Mouse (Mus musculus): ENCODE data around the gene Bub1b. TPM values are rescaled to one million over a fixed set of nuclear protein-coding genes. Genes with fewer than 3 reads are reported as not detected.

Bub1b gene
- polyA plus RNA-seq, 1 experiment, result 0.72 TPM

DNA sequence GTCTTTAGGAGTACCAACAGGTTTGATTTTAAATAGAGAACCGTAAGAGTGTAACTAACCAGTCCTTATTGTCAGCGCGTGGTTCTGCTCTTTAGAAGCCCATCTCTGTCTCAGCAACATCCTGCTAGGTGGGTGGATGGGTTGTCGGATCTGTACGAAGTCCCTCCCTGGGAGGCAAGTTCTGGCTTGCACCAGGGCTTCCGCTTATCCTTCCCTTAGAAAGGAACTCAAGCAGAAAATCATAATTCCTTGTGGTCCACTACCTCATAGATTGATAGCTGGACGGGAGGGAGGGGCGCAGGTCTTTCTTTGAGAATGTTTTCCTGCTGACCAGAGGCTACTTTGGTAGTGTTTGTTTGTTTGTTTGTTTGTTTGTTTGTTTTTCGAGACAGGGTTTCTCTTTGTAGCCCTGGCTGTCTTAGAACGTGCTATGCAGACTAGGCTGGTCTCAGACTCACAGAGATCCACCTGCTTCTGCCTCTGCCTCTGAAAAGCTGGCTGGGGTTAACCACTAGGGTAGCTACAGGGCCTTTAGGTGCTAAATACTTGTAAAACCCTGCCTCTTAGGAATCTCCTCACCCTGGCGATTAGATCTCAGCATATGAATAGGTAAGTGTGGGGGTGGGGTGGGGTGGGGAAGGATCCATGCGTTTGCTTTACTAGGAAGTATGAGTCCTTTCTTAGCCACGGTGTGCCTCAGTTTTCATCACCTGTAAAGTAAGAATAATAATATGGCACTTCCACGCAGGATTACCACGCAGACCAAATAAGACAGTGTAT, 75.9 kb downstream of the Bub1b start:
- no peak overlapping the region for H3K4me3 ChIP-seq (ENCODE audit: insufficient read depth, low read depth, low read length)
- peaks cover 22% of the 10 kb centered on the region for H3K4me1 ChIP-seq (ENCODE audit: control insufficient read depth, insufficient read depth, low read length)
- H3K27me3 ChIP-seq (replicated peaks; ENCODE audit: control insufficient read depth, insufficient read depth, low read length), result peaks cover 6% of the 10 kb centered on the region
- no peak for TF ChIP-seq CTCF (conservative IDR thresholded peaks at IDR 0.05; ENCODE audit: insufficient read depth, insufficient read length, low read depth, low read length)
- no peak for TF ChIP-seq POLR2A (IDR thresholded peaks at IDR 0.05; ENCODE audit: low read depth, low read length)
- no peak for DNase-seq
- H3K27ac ChIP-seq (ENCODE audit: insufficient read depth, low read depth, low read length), result 0 out of 2 replicates have a peak overlapping the region, but pooled peaks have one; percentile 7
- 43% methylated on average over 15 of the region's 15 CpGs for WGBS
- H3K36me3 ChIP-seq (ENCODE audit: control insufficient read depth, insufficient read depth, low read length), result no peaks in the 10 kb centered on the region

- WGBS, result 45% methylated on average over 7 of the region's 7 CpGs
- peaks cover 20% of the 10 kb centered on the region for H3K4me1 ChIP-seq (ENCODE audit: control insufficient read depth, insufficient read depth, low read length)
- no peak overlapping the region for H3K27ac ChIP-seq (ENCODE audit: insufficient read depth, low read depth, low read length)
- no peak for TF ChIP-seq POLR2A (IDR thresholded peaks at IDR 0.05; ENCODE audit: low read depth, low read length)
- no peak for TF ChIP-seq CTCF (conservative IDR thresholded peaks at IDR 0.05; ENCODE audit: insufficient read depth, insufficient read length, low read depth, low read length)
- H3K36me3 ChIP-seq (ENCODE audit: control insufficient read depth, insufficient read depth, low read length), result no peaks in the 10 kb centered on the region
- H3K27me3 ChIP-seq (replicated peaks; ENCODE audit: control insufficient read depth, insufficient read depth, low read length), result peaks cover 6% of the 10 kb centered on the region
- no peak overlapping the region for H3K4me3 ChIP-seq (ENCODE audit: insufficient read depth, low read depth, low read length)
- no peak for DNase-seq
Observed at GRCm38 (mm10) chr2:118674500-118674899, 76.5 kb downstream of the Bub1b start.

DNA sequence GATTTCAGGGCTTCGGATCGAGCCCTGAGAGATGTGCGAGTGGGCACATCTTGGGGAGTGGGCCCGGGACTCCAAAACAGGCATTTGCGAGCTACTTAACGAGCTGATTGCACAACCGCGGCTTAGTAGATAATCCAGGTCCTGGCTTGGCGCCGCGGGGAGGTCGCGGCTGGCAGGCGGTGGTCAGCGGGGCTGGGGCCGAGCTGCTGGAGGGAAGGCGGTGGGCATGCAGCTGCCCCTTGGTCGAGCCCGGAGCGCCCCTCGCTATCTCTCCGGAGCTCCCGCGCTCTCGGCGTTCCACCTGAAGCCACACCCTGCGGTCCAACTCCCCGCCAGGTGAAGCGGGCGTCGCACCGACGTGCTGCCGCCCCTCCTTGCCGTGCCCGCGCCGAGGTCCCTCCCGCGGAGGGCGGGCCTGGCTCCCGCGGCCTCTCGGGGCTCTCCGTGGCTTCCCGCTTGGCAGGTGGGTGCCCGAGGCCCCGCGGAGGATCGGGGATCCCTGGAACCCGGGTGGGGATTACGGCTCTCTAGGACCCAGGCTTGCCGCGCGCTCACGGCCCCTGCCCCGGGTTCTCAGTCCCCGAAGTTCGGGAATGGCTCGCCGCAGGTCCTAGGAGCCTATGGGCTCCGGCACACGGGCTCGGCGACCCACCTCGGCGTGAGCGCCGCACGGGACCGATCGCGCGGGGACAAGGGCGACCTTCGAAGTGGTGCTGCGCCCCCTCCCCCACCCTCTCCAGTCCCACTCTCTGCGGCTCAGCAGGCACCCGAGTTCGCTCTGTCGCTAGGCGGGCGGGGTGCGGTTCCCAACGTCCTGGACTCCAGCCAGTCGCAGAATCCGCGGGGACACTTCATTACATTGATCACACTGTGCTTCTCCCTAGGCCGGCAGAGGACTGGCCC, 79.1 kb downstream of the Bub1b start:
- peak overlapping the region; percentile 53 for H3K4me3 ChIP-seq (ENCODE audit: insufficient read depth, low read depth, low read length)
- peak; percentile 38 for DNase-seq
- no peaks in the 10 kb centered on the region for H3K36me3 ChIP-seq (ENCODE audit: control insufficient read depth, insufficient read depth, low read length)
- no peaks in the 10 kb centered on the region; the same call in 1 of the 2 replicates for H3K4me1 ChIP-seq (ENCODE audit: control insufficient read depth, insufficient read depth, low read length)
- WGBS, result 3% methylated on average over 88 of the region's 89 CpGs
- H3K27ac ChIP-seq (ENCODE audit: insufficient read depth, low read depth, low read length), result peak overlapping the region; percentile 75
- H3K27me3 ChIP-seq (replicated peaks; ENCODE audit: control insufficient read depth, insufficient read depth, low read length), result peaks cover 6% of the 10 kb centered on the region
- no peak for TF ChIP-seq POLR2A (IDR thresholded peaks at IDR 0.05; ENCODE audit: low read depth, low read length)
- TF ChIP-seq CTCF (conservative IDR thresholded peaks at IDR 0.05; ENCODE audit: insufficient read depth, insufficient read length, low read depth, low read length), result no peak

- Histone ChIP-seq H3K4me1 (ENCODE audit: control insufficient read depth, insufficient read depth, low read length) (peaks cover 2% of the 10 kb centered on the region), H3K4me3 (ENCODE audit: insufficient read depth, low read depth, low read length) (peak overlapping the region; percentile 53), H3K36me3 (ENCODE audit: control insufficient read depth, insufficient read depth, low read length) (no peaks in the 10 kb centered on the region), H3K27ac (ENCODE audit: insufficient read depth, low read depth, low read length) (peak overlapping the region; percentile 56), H3K27me3 (replicated peaks; ENCODE audit: control insufficient read depth, insufficient read depth, low read length) (peaks cover 6% of the 10 kb centered on the region)
- WGBS, result 27% methylated on average over 4 of the region's 4 CpGs
- peak; percentile 51 for DNase-seq
- no peak for TF ChIP-seq POLR2A (IDR thresholded peaks at IDR 0.05; ENCODE audit: low read depth, low read length)
- no peak for TF ChIP-seq CTCF (conservative IDR thresholded peaks at IDR 0.05; ENCODE audit: insufficient read depth, insufficient read length, low read depth, low read length)
Observed at GRCm38 (mm10) chr2:118677817-118678216, 79.8 kb downstream of the Bub1b start.

GRCm38 (mm10) chr2:118679577-118679976, 81.6 kb downstream of the Bub1b start:
- no peak for DNase-seq
- Histone ChIP-seq H3K4me3 (ENCODE audit: insufficient read depth, low read depth, low read length) (no peak overlapping the region), H3K36me3 (ENCODE audit: control insufficient read depth, insufficient read depth, low read length) (no peaks in the 10 kb centered on the region), H3K27me3 (replicated peaks; ENCODE audit: control insufficient read depth, insufficient read depth, low read length) (peaks cover 6% of the 10 kb centered on the region), H3K27ac (ENCODE audit: insufficient read depth, low read depth, low read length) (no peak overlapping the region), H3K4me1 (ENCODE audit: control insufficient read depth, insufficient read depth, low read length) (peaks cover 6% of the 10 kb centered on the region)
- TF ChIP-seq CTCF (conservative IDR thresholded peaks at IDR 0.05; ENCODE audit: insufficient read depth, insufficient read length, low read depth, low read length), result no peak
- TF ChIP-seq POLR2A (IDR thresholded peaks at IDR 0.05; ENCODE audit: low read depth, low read length), result no peak
- WGBS, result 78% methylated on average over 3 of the region's 3 CpGs

DNA sequence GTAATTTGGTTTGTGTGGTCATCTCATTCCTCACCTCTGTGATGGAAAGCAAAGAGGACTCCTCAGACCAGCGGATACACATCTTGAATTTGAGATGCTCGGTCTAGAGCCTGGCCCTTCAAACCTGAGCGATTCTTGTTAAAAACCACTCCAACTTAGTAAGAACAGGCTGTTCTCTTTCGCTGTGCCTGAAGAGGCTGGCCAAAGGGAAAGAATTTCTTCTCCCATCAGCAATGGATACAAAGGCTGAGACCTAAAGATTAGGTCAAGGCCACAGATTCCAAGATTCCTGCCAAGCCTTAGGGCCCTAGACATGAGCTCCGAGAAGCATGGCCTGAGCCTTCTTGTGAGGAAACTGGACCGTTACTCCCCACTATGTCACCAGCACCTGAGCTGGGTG, 82.9 kb downstream of the Bub1b start:
- TF ChIP-seq CTCF (conservative IDR thresholded peaks at IDR 0.05; ENCODE audit: insufficient read depth, insufficient read length, low read depth, low read length) (no peak), POLR2A (IDR thresholded peaks at IDR 0.05; ENCODE audit: low read depth, low read length) (no peak)
- DNase-seq, result no peak
- Histone ChIP-seq H3K36me3 (ENCODE audit: control insufficient read depth, insufficient read depth, low read length) (no peaks in the 10 kb centered on the region), H3K4me3 (ENCODE audit: insufficient read depth, low read depth, low read length) (no peak overlapping the region), H3K27me3 (replicated peaks; ENCODE audit: control insufficient read depth, insufficient read depth, low read length) (peaks cover 6% of the 10 kb centered on the region), H3K27ac (ENCODE audit: insufficient read depth, low read depth, low read length) (no peak overlapping the region), H3K4me1 (ENCODE audit: control insufficient read depth, insufficient read depth, low read length) (peaks cover 6% of the 10 kb centered on the region)
- 84% methylated on average over 6 of the region's 6 CpGs for WGBS
